9 mouse cellular contexts compared by ENCODE assay signal in the genomic region with DNA sequence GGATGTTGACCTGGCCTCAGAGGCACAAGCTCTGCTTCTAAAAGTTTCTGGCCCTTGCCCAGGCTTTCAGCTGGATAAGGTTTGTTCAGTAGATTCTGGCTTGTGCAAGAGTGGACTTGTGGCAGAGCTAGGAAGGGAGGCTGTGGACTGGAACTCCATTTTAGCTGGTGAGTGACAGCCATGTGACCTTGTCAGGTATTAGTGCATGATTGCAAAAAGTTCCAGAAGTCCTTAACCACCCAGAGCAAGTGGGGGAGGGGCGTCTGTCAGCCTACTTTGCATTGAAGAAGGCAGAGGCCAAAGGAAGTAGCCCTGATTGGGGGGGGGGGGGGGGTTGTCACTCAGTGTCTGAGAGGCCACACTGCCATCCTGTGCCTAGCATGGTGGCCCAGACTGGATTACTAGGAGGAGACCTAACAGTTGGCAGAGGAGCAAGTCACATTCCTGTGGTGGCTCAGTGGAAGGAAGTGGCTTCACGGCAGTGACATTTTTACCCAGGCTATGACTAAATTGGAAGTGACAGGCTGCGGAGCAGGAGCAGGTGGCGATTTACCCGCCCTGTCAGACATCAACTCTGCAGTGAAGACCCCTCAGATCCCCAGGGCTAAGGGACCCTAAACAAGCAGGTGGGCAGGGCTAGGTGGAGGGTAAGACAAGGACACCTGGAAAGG. TPM values are rescaled to one million over a fixed set of nuclear protein-coding genes. Genes with fewer than 3 reads are reported as not detected.
DNase-seq lines count a peak whose midpoint lies in the region; ATAC-seq and TF ChIP-seq lines count a peak whose summit lies in the region.
"Had no signal": no experiment of that assay in that cellular context is flagged by ENCODE, and none has a peak within 500 bp of the region (broad histone marks: within the 10 kb centered on the region; RNA-seq: fewer than 3 reads in every experiment).

No protein-coding gene starts in this region.

- 65% methylated on average over 5 of the region's 5 CpGs for WGBS in liver, adult 2 months
- WGBS in liver, embryonic 12.5 days (ENCODE audit: insufficient replicate concordance): 15% methylated on average over 5 of the region's 5 CpGs
- WGBS in embryonic facial prominence, embryonic 12.5 days: 33% methylated on average over 5 of the region's 5 CpGs
- 16% methylated on average over 5 of the region's 5 CpGs for WGBS in liver, embryonic 14.5 days (ENCODE audit: insufficient replicate concordance)
- WGBS in intestine, postnatal 0 days: 66% methylated on average over 5 of the region's 5 CpGs

- no peak for TF ChIP-seq CTCF in liver, adult 2 months (IDR thresholded peaks at IDR 0.05; ENCODE audit: low read depth, low read length)
- TF ChIP-seq CTCF in liver, embryonic 14.5 days (IDR thresholded peaks at IDR 0.05; ENCODE audit: low read depth): no peak
- TF ChIP-seq CTCF in intestine, postnatal 0 days (IDR thresholded peaks at IDR 0.05; ENCODE audit: low read depth): no peak

- H3K9me3 ChIP-seq in liver, embryonic 12.5 days (replicated peaks): no peaks in the 10 kb centered on the region
- no peaks in the 10 kb centered on the region for H3K9me3 ChIP-seq in embryonic facial prominence, embryonic 12.5 days
- no peaks in the 10 kb centered on the region for H3K9me3 ChIP-seq in liver, embryonic 14.5 days (ENCODE audit: control insufficient read depth, low read length)
- H3K9me3 ChIP-seq in intestine, postnatal 0 days (ENCODE audit: control insufficient read depth): no peaks in the 10 kb centered on the region

- no peaks in the 10 kb centered on the region for H3K79me2 ChIP-seq in liver, adult 2 months (ENCODE audit: control insufficient read depth, insufficient read depth, low read length)

- H3K4me1 ChIP-seq in liver, adult 2 months (ENCODE audit: control insufficient read depth, insufficient read depth, low read length): no peaks in the 10 kb centered on the region
- H3K4me1 ChIP-seq in liver, embryonic 12.5 days: peaks cover 15% of the 10 kb centered on the region
- H3K4me1 ChIP-seq in embryonic facial prominence, embryonic 12.5 days: peaks cover 18% of the 10 kb centered on the region
- H3K4me1 ChIP-seq in liver, embryonic 14.5 days (replicated peaks; ENCODE audit: control insufficient read depth in 2 of 2, insufficient read depth in 2 of 2, low read length in 1 of 2): peaks cover 0 to 5% of the 10 kb centered on the region in 2 experiments; a peak in 1 of 4 replicates
- H3K4me1 ChIP-seq in intestine, postnatal 0 days (replicated peaks; ENCODE audit: control insufficient read depth, insufficient read depth, low read length): no peaks in the 10 kb centered on the region

- ATAC-seq in liver, embryonic 12.5 days: no peak
- no peak for ATAC-seq in embryonic facial prominence, embryonic 12.5 days (ENCODE audit: insufficient number of reproducible peaks, insufficient read depth, low FRiP score, low TSS enrichment)
- peak; percentile 15; the same call in 1 of the 2 replicates for ATAC-seq in liver, embryonic 14.5 days (ENCODE audit: insufficient read depth)
- no peak for ATAC-seq in intestine, postnatal 0 days
- ATAC-seq: forebrain, embryonic 14.5 days had no signal

- no peaks in the 10 kb centered on the region for H3K27me3 ChIP-seq in liver, adult 2 months (ENCODE audit: control insufficient read depth, insufficient read depth, low read length)
- H3K27me3 ChIP-seq in liver, embryonic 12.5 days (replicated peaks): peaks cover 10% of the 10 kb centered on the region; the same call in 1 of the 2 replicates
- no peaks in the 10 kb centered on the region; the same call in 1 of the 2 replicates for H3K27me3 ChIP-seq in embryonic facial prominence, embryonic 12.5 days
- H3K27me3 ChIP-seq in liver, embryonic 14.5 days (ENCODE audit: control insufficient read depth, insufficient read depth, low read length): no peaks in the 10 kb centered on the region
- H3K27me3 ChIP-seq in intestine, postnatal 0 days (replicated peaks; ENCODE audit: control insufficient read depth, insufficient read depth, low read length): no peaks in the 10 kb centered on the region

- H3K9ac ChIP-seq in liver, adult 2 months (ENCODE audit: low read depth, low read length): no peak overlapping the region
- H3K9ac ChIP-seq in liver, embryonic 12.5 days: no peak overlapping the region
- H3K9ac ChIP-seq in embryonic facial prominence, embryonic 12.5 days: no peak overlapping the region
- no peak overlapping the region for H3K9ac ChIP-seq in liver, embryonic 14.5 days (replicated peaks)
- H3K9ac ChIP-seq in intestine, postnatal 0 days (ENCODE audit: low read depth, low read length): no peak overlapping the region

- H3K27ac ChIP-seq in liver, adult 2 months (replicated peaks; ENCODE audit: insufficient read depth, low read depth, low read length): no peak overlapping the region
- H3K27ac ChIP-seq in liver, embryonic 12.5 days: no peak overlapping the region
- 0 out of 2 replicates have a peak overlapping the region, but pooled peaks have one; percentile 23 for H3K27ac ChIP-seq in embryonic facial prominence, embryonic 12.5 days
- no peak overlapping the region for H3K27ac ChIP-seq in liver, embryonic 14.5 days
- no peak overlapping the region for H3K27ac ChIP-seq in intestine, postnatal 0 days (ENCODE audit: low read depth, low read length)

- no peak for TF ChIP-seq POLR2A in liver, adult 2 months (IDR thresholded peaks at IDR 0.05; ENCODE audit: extremely low read depth, insufficient read depth, low read length)

- H3K4me2 ChIP-seq in liver, embryonic 12.5 days: no peak overlapping the region
- H3K4me2 ChIP-seq in embryonic facial prominence, embryonic 12.5 days (replicated peaks): no peak overlapping the region
- H3K4me2 ChIP-seq in liver, embryonic 14.5 days (ENCODE audit: low read depth): no peak overlapping the region
- H3K4me2 ChIP-seq in intestine, postnatal 0 days (replicated peaks; ENCODE audit: low read depth): no peak overlapping the region

- no peaks in the 10 kb centered on the region for H3K36me3 ChIP-seq in liver, adult 2 months (ENCODE audit: control insufficient read depth, insufficient read depth, low read length)
- no peaks in the 10 kb centered on the region for H3K36me3 ChIP-seq in liver, embryonic 12.5 days
- H3K36me3 ChIP-seq in embryonic facial prominence, embryonic 12.5 days: no peaks in the 10 kb centered on the region
- no peaks in the 10 kb centered on the region for H3K36me3 ChIP-seq in liver, embryonic 14.5 days (replicated peaks; ENCODE audit: control insufficient read depth, insufficient read depth, low read depth)
- H3K36me3 ChIP-seq in intestine, postnatal 0 days (ENCODE audit: control insufficient read depth, insufficient read depth): no peaks in the 10 kb centered on the region

- no peak overlapping the region for H3K4me3 ChIP-seq in liver, adult 2 months (ENCODE audit: insufficient read depth, low read depth, low read length)
- no peak overlapping the region for H3K4me3 ChIP-seq in liver, embryonic 12.5 days
- H3K4me3 ChIP-seq in embryonic facial prominence, embryonic 12.5 days: no peak overlapping the region
- H3K4me3 ChIP-seq in liver, embryonic 14.5 days (ENCODE audit: insufficient read depth in 1 of 2, low read depth in 2 of 2, low read length in 2 of 2): no peak overlapping the region
- H3K4me3 ChIP-seq in intestine, postnatal 0 days (ENCODE audit: low read depth, low read length): no peak overlapping the region

- peak; percentile 4 for DNase-seq in liver, adult 2 months (ENCODE audit: extremely low read depth, low read depth, low spot score)
- DNase-seq in liver, embryonic 14.5 days (ENCODE audit: low read depth in 3 of 3, low spot score in 3 of 3): no peak
- peak; percentile 23 for DNase-seq in thymus, postnatal 0 days (ENCODE audit: low spot score)
- DNase-seq in cerebellum, adult 9-11 months: no peak
- DNase-seq: adrenal gland, adult 8-10 months had no signal

- TF ChIP-seq EP300 in liver, embryonic 14.5 days (IDR thresholded peaks at IDR 0.05; ENCODE audit: low read depth): no peak

RNA-seq across cellular contexts. Expression of a gene that starts 44.9 kb away (rescaled TPM):
- 0.09 and 0.20 TPM in 2 replicates for total RNA-seq in liver, adult 2 months (2014; rRNA removed)
- 0.13 and 0.19 TPM in 2 replicates for polyA plus RNA-seq in liver, adult 2 months (2012; rRNA removed)
- polyA plus RNA-seq in liver, embryonic 12.5 days (2016; fragmentation: Nextera tagmentation; extraction: Ambion mirVana): 2.1 and 2.6 TPM in 2 replicates
- 31.2 and 31.4 TPM in 2 replicates for polyA plus RNA-seq in embryonic facial prominence, embryonic 12.5 days (2016; fragmentation: Nextera tagmentation; extraction: Ambion mirVana)
- polyA plus RNA-seq in liver, embryonic 14.5 days (2012; rRNA removed): 0.52 and 0.56 TPM in 2 replicates
- 0.44 and 0.52 TPM in 2 replicates for polyA plus RNA-seq in liver, embryonic 14.5 days (2014; fragmentation: Nextera tagmentation; extraction: Ambion mirVana)
- 9.6 and 9.7 TPM in 2 replicates for polyA plus RNA-seq in thymus, postnatal 0 days (2015; fragmentation: Nextera tagmentation; extraction: Ambion mirVana)
- polyA plus RNA-seq in intestine, postnatal 0 days (2015; fragmentation: Nextera tagmentation; extraction: Ambion mirVana): 3.0 and 3.7 TPM in 2 replicates

Comparison
In these comparisons a context has a peak if more than half of its experiments do, and no peak if none do; other contexts are left out.
1. DNase-seq: peak in liver, adult 2 months (single experiment) and thymus, postnatal 0 days (single experiment); none in liver, embryonic 14.5 days (0 of 3) and cerebellum, adult 9-11 months (single experiment).